Mouse (Mus musculus) spleen, postnatal 14 days (tissue): ENCODE measurements at regions not wholly inside any gene's neighbourhood (a gene's known extent, or its start where the extent isn't known, plus 50 kb on each side); places are given as distances from the start of the nearest gene placed in this dataset.

Experiments
- DNase-seq, 2 experiments: peaks; one replicate each; pipeline ENCODE4 v3.0.0; 2021 to 2022; ENCODE audit warnings: low spot score in 2 of 2

DNA sequence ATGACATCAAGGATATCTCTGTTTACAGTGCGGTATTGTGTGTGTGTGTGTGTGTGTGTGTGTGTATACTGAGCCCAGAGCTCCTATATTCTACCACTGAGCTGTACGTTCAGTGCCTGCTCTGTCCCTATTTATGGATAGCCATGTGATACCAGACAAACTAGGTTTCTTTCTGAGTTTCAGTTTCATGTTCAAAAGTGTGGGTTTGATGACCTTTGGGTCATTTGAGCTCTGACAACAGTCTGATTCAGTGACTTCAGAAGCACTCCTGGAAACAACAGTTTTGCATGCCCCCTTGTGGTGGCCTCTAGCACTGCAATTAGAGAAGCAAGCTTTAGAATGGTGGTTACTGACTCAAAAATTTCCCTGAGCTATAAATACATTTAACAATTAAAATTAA, 50.9 kb upstream of the Tent2 start:
- DNase-seq = peak; percentile 60 to 78

DNA sequence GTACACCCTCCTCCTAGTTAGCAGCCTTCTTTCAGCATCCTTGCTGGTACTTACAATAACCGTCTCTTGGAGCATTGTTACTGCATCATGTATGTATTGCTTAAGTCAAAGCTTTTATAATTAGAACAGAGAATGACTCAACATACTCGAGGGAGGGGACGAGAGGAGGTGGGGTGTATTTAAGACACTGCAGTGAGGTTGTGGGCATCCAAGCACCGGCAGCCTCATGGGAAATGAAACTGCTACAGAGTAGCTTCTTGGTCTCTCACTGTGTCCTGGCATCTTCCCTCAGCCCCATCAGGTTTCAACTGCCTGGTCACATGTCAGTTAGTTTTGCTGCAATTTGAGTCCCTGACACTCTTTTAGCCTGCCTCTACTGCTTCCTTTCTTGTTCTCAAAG, 50.7 kb upstream of the Homer1 start:
- DNase-seq = no peak
